Mouse (Mus musculus) spleen, postnatal 14 days (tissue): Measurements from ENCODE around the gene Kcnq4.

Experiments
- DNase-seq, 2 experiments: peaks; one replicate each; pipeline ENCODE4 v3.0.0; 2021 to 2022; ENCODE audit warnings: low spot score in 2 of 2

Kcnq4 gene

GRCm38 (mm10) chr4:120747941-120748866 lies at the start of gene Kcnq4:
Kcnq4 (minus strand) TSS chr4:120748612.
- DNase-seq = no peak

- DNase-seq = no peak
These were observed 48.3 kb upstream of the Kcnq4 start for GRCm38 (mm10) chr4:120796687-120797086.

- DNase-seq = no peak
These were observed 47.2 kb upstream of the Kcnq4 start for GRCm38 (mm10) chr4:120795646-120796045.

GRCm38 (mm10) chr4:120792918-120793317 lies 44.5 kb upstream of the Kcnq4 start:
- DNase-seq = no peak

GRCm38 (mm10) chr4:120790027-120790426 lies 41.6 kb upstream of the Kcnq4 start:
- DNase-seq = no peak

- DNase-seq = no peak
These were observed 7.4 kb upstream of the Kcnq4 start for GRCm38 (mm10) chr4:120755801-120756200.

GRCm38 (mm10) chr4:120755299-120755698 lies 6.9 kb upstream of the Kcnq4 start:
- DNase-seq = peak; percentile 27 to 49

GRCm38 (mm10) chr4:120749601-120750000 lies 1.2 kb upstream of the Kcnq4 start:
- DNase-seq = no peak

- DNase-seq = no peak
These were observed 1.1 kb downstream of the Kcnq4 start for GRCm38 (mm10) chr4:120747243-120747792.

- no peak for DNase-seq
These were observed 1.8 kb downstream of the Kcnq4 start for GRCm38 (mm10) chr4:120746552-120747150.

- DNase-seq = no peak
These were observed 2.5 kb downstream of the Kcnq4 start for GRCm38 (mm10) chr4:120745731-120746551.

- no peak for DNase-seq
These were observed 4.8 kb downstream of the Kcnq4 start for GRCm38 (mm10) chr4:120743636-120744035.

- no peak for DNase-seq
These were observed 7.1 kb downstream of the Kcnq4 start for GRCm38 (mm10) chr4:120741303-120741702.

- DNase-seq = no peak
These were observed 14.3 kb downstream of the Kcnq4 start for GRCm38 (mm10) chr4:120734012-120734622.

GRCm38 (mm10) chr4:120732737-120733136 lies 15.7 kb downstream of the Kcnq4 start:
- no peak for DNase-seq

- DNase-seq = peak; percentile 43 to 44
These were observed 17.3 kb downstream of the Kcnq4 start for GRCm38 (mm10) chr4:120731030-120731644.

- no peak for DNase-seq
These were observed 17.8 kb downstream of the Kcnq4 start for GRCm38 (mm10) chr4:120730574-120730973.

- no peak for DNase-seq
These were observed 18.3 kb downstream of the Kcnq4 start for GRCm38 (mm10) chr4:120730146-120730545.

GRCm38 (mm10) chr4:120729441-120729840 lies 19.0 kb downstream of the Kcnq4 start:
- no peak for DNase-seq

GRCm38 (mm10) chr4:120727842-120728241 lies 20.6 kb downstream of the Kcnq4 start:
- DNase-seq = no peak

GRCm38 (mm10) chr4:120726174-120726573 lies 22.2 kb downstream of the Kcnq4 start:
- no peak for DNase-seq
